Mouse (Mus musculus): Measurements from ENCODE around the gene Gm45785.
"Not testable (repeated sequence)": the region's sequence is repeated elsewhere in the genome, so short reads cannot be mapped to it uniquely, and the experiment has no call there.

Gene Gm45785

DNA sequence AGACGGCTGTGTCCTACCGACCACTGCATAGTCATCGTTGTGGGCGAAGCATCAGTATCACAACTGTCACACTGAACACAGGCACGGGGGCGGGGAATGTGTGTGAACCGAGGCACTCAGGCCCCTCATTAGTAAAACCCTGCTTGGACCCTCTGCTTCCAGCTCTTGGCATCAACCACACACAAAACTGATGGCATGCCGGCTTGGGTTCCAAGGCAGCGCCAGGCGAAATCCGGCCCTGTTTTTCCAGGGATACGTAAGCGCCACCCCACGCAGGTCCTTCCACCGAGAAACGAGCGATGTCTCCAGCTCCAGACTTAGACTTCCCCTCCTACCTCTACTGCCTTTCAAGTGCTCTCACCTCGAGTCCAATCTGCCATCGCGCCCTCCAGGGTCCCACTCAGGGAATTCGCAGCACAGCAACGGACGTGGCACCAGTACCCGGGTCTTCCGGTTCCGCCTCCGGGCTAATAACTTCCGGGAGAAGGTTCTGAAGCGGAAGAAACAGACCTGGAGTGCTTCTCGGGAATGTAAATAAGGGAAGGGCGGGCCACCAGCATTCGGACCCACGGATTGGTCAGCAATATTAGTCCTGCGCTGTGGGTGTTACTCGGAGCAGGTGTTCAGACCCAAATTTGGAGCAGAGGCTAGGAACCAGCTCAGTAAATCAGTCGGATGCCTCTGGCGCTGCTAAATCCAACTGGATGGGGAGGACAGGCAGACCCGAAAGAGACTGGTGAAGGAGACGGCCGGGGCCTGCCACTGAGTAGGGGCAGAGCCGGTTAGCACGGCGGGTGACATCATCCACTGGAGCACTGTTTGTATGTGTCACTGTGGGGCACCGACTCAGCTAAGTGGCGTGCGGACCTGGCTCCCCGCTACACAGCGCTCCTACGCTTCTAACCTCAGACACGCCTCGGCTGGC, at the start of gene Gm45785:
Gene Gm45785 (minus strand): TSS at position 472 of the 925 bp plus-strand sequence.
- DNase-seq (ENCODE audit: low read depth) = peak; percentile 92

DNA sequence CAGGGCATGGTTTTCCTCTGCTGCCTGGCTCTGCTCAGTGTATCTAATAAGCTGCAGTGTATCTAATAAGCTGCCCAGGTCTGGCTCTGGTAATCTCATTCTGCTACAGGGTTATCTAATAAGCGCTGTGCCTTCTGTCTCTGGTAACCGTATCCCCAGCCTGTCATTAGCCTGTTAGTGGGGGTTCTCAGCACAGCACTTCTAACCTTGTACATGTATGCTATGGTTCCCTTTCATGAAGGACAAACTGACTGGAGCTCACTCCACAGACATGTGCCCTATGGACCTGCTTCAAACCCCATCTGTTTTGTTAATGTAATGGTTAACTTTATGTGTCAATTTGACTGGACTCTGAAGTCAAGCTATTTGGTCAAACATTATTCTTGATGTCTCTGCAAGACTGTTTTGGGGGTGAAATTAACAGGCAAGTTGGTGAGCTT, 49.5 kb upstream of the Gm45785 start:
- DNase-seq (ENCODE audit: low read depth) = no peak

DNA sequence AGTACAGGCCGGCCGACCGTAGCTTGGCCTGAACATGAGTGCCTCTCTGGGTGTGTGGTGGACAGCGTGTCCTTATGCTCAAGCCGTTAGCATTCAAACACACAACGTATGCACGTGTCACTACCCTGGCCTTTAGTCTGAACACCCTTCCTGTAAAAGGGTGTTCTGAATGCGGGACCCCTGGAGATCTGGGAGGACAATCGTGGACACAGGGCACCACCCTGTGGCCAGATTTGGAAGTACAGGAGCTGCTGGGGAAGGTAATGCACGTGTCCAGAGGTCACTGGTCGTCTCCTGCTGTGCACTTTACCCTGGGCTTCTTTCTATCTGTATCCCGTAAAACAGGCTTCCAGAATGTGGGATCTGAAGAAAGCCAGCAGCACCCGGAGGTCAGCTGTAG, 47.1 kb upstream of the Gm45785 start:
- peak; percentile 80 for DNase-seq (ENCODE audit: low read depth)

DNA sequence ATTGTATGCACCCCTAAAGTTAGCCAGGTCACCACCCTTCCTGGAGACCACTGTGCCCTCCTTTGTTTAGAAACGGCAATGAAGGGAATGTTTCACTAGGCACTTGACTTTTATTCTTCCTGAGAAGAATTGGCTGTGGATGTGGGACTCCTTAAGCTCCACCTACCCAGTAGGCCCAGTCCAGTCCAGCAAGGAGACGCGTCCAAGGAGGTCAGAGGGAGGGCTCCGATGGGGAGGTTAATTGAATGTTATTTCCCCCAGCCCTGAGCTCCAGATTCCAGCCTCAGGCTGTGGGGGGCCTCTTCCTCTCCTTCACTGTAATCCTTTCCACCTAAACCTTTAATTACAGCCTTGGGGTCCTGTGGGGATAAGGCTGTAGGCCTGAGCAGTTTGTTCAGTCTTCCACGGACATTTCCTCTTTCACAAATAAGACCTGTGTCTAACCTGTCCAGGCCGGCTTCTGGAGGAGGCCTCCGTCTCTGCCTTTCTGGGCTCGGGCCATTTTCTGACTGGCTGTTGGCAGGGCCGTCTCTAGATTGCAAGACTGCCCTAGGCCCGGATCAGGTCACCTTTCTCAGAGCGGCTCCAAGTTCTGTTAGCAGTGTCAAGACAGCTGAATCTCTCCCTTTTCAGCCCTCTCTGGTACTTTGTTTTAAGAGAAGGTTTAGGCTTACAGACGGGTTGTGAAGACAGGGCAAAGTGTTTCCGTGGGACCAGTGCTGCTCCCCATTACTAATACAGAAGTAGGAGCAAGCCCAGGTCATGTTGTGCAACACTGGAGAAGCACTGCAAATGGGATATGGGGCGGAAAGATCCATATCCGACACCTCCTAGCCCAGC, 46.1 kb upstream of the Gm45785 start:
- DNase-seq (ENCODE audit: low read depth) = no peak

DNA sequence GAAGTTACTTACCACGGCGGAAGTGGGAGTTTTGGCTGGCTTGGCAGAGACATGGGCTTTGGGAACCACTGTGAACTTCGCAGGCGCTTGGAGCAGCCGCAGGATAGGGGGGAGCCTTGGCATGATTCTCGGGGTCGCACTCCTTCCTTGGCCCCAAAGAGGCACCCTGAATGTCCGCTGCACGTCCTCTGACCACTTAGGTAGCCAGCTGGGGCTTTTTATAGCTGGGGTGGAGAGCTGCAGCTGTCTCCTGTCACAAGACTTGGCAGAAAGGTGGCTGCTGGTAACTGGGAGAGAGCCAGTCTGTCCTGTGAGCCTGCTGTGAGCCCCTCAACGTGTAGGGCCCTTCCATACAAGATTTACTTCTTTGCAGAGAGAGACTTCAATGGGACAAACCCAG, 44.1 kb upstream of the Gm45785 start, which contains the start of gene Cox8b:
Gene Cox8b (minus strand): TSS at position 227 of the 400 bp plus-strand sequence.
- DNase-seq (ENCODE audit: low read depth) = no peak

DNA sequence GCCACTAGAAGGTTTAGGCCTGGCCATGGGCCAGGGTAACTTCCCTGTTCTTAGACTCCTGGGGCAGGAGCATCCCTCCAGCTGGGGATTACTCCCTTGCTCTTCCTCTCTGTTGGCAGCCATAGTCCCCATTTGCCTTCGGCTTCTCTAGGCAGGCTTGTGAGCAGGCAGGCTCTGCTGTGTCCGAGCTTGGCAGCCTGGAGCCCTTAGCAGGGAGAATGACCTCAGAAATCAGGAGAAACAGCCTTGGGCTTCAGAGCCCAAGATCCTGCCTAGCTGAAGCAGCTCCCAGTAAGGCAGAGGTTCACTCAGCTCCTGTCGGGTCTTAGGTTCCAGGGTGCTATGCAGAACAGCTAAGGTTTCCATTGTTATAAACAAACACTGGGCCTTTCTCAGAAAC, 43.0 kb upstream of the Gm45785 start:
- no peak for DNase-seq (ENCODE audit: low read depth)

DNA sequence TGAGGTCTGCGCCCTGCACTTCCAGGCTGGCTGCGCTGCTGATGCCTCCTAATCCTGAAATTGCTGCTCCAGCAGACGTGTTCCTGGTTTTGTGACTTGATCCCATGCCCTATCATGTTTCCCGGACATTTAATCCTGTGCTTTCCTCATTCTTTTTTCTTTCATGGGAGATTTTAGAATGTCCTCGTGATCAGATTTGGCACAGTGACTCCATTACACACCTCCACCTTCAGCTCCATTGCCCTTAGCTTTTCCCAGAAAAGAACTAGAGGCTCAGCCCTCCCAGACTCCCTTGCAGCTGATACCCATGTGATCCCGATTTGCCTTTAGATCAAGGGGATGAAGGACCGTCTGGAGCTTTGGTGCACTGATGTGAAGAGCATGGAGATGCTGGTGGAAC, 41.7 kb upstream of the Gm45785 start:
- no peak for DNase-seq (ENCODE audit: low read depth)

DNA sequence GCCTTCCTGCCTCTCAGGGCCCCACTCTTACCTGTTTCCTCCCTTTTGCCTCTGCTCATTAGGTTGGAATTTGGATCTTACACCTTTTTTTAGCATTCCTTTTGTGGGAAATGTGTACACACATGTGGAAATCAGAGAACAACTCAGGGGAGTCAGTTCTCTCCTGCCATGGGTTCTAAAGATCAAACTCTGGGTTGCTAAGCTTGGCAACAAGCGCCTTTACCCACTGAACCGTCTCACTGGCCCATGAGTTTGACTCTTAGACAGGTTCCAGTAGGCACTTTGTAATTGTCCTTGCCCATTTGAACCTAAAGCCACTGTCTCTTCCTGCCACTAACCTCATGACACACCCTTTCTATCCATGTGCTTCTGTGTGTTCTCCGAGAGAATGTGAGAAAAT, 38.5 kb upstream of the Gm45785 start:
- no peak for DNase-seq (ENCODE audit: low read depth)

DNA sequence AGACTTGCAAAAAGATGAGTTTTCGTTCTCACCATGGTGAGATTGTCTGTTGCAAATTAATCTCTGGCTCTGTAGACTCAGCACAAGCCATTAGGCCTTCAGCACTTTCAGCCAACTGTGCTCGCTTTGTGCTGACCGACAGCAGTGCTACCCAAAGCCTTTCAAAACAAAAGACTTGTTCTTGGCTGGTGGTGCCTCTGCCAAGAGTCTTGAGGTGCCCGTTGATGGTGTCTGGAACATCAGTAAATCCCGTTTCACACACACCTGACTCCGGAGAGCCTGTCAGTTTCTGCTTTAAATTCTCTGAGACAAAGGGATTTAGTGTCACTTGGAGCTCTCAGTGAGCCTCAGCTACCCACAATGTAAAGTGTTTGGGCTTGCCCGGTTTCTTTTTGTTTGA, 37.9 kb upstream of the Gm45785 start:
- no peak for DNase-seq (ENCODE audit: low read depth)

DNA sequence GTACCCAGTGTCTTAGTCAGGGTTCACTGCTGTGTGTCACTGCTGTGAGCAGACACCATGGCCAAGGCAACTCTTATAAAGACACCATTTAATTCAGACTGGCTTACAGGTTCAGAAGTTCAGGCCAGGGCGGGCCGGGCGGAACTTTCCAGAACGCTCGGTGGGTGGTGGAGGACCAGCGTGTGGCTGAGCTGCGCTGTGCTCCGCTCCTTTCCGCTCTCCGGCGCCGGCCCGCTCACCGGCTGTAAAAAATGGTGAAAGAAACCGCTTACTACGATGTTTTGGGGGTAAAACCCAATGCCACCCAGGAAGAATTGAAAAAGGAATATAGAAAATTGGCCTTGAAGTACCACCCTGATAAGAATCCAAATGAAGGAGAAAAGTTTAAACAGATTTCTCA, 34.5 kb upstream of the Gm45785 start:
- DNase-seq (ENCODE audit: low read depth) = not testable (repeated sequence)

DNA sequence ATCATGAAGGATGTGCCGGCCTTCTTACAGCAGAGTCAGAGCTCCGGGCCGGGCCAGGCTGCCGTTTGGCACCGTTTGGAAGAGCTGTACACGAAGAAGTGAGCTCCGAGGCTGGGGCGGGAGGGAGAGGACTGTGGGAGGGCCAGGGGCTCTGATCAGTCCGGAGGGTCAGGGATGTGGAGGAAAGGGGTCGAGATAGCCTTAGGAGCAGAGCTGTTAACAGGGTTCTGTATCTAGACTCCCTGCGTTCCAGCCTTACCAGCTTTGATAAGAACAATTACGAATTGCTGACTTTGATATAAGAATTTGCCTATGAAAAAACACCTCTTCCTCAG, 26.3 kb upstream of the Gm45785 start:
- no peak for DNase-seq (ENCODE audit: low read depth)

DNA sequence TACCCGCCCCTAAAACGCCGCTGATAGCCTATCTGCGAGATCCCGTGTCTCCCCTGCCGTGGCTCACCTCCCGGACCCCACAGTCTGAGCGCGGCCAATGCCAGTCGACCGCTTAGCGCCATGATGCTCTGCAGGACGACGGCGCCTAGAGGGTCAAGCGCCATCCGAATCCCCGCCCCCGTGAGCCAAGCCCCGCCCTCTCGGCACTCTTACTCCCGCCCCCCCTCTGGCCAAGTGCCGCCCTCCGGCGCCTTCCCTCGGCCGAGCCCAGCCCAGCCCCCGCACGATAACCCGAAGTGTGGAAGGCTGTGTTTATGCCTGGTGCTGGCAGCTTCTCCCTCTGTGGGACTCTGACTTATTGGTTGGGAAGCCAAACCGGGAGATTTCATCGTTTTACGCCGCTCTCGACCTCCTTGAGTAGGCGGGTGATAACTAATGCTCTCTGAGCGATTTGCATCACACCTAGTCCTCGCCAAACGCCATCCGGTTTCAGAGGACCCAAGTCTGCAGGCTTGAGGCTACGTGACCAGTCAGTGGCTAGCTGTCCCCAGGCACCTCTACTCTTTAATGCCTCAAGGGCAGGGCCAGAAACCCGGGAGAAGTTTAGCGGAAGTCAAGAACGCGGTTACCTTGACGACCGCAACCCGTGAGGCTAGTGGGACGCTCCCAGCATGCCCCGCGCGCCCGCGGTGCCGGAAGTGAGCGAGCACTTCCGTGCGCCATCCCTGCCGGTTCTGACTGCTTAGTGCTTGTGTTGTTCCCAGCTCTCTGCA, 25.8 kb upstream of the Gm45785 start, which contains the start of the genes Psmd13 and Sirt3:
Gene Psmd13 (plus strand): TSS at position 273 of the 773 bp plus-strand sequence.
Gene Sirt3 (minus strand): TSS at position 614 of the 773 bp plus-strand sequence.
- DNase-seq (ENCODE audit: low read depth) = peak; percentile 97

DNA sequence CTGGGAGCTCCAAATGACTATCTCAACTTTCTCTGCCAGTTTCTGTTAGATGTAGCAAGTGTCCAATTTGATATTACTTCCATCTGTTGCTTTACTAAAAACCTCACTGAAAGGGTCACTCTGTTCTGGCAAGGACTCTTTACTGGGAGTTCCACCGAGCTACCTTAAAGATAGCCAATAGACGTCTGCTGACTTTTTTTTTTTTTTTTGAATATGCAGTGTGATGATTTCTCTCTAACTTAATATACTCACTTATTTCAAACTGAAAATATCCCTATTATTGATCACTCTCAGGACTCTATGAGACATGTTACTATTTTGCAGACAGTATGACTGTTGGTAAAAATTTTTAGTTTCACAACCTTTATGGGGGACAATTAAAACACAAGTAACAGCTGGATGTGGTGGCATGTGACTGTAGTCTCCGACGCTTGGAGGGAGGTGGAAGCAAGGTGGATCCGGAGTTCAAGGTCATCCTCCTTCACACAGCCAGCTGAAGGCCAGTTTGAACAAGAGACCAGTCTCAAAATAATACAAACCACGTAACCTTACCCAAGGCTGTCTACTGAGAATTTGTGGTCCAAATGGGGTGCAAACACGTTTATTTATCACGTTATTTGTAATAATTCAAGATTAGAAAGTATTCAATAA, 24.9 kb upstream of the Gm45785 start:
- DNase-seq (ENCODE audit: low read depth) = peak; percentile 26

DNA sequence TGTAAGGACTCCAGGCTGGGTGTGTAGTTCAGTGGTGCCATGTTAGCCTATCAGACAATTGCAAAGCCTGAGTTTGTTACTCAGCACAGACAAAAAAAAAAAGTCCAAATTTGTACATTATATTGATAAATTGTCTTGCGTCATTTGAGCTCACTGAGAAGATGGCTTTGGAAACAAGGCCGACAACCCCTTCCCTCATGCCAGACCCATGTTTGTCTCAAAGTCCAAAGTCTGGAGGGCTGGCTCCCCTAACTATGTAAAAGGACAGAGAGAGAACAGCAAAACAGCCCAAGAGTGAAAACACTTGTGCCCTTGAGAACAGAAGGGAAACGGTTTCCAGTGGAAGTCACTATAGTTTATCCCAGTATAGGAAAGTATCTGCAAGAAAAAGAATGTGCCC, 24.3 kb upstream of the Gm45785 start:
- DNase-seq (ENCODE audit: low read depth) = peak; percentile 12

DNA sequence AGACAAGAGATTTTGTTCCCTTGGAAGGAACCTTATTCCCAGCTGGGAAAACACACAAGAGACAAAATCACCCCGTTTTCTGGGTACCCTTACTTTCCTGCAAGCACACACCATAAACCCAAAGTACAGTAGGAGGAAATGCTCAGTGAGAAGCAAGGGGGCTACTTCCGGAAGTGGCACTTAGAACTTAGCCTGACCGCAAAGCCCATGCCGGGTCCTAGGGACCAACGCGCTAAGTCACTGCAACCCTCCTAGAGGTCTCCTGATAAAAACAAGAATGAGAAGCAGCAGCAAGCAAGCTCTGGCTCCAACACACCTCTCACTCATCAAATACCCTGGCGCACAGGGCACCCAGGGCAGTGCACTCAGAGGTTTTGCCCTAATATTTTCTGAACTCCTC, 23.2 kb upstream of the Gm45785 start:
- peak; percentile 14 for DNase-seq (ENCODE audit: low read depth)

DNA sequence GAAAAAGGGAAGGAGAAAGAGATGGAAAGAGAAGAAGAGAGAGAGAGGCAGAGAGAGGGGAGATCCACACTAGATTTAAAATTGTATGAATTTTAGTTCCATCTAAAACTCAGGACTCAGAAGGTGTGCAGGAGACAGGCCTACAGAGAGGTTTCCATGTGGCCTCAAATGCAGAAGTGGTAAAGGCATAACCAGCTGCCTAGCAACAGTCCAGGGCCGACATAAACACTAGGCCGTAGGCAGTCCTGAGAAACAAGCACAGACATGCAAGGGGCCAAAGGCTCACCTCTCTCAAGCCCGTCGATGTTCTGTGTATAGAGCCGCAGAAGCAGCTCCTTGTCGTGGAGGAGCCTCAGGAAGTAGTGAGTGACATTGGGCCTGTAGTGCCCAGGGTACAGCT, 21.2 kb upstream of the Gm45785 start:
- DNase-seq (ENCODE audit: low read depth) = no peak

DNA sequence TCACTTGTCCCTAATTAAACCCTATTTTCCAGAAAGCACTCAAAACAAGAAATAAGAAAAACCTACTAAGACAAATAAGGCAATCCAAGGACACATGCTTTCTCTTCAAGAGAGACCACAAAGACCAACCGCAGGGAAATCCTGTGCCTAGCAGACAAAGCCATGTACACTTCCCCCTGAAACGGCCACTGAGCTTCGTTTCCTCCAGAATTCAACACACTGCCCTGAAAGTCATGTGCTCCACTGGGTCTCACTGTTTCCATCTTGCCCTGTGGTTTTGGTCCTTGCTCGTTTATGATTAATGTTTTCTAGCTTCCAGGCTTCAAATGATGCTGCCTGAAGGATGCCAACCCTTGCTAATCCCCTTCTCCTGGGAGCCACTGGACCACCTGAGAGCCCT, 18.1 kb upstream of the Gm45785 start:
- no peak for DNase-seq (ENCODE audit: low read depth)

DNA sequence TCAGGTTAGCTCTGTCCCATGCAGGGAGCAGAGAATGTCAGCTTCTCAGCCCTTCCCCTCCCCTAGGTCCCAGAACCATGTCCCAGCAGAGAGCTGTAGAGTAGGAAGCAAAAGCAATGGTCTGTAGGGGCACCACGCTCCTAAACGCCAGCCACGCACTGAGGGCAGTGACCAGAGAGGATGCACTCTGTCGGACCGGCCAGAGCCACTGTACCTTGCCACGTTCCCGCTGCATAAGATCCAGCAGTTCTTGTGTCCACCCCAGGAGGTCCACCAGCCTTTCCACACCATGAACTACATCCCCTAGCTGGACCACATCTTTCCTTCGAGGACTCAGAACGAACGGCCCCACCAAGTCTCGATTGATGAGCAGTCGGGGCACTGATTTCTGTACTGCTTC, 8.6 kb upstream of the Gm45785 start:
- no peak for DNase-seq (ENCODE audit: low read depth)

DNA sequence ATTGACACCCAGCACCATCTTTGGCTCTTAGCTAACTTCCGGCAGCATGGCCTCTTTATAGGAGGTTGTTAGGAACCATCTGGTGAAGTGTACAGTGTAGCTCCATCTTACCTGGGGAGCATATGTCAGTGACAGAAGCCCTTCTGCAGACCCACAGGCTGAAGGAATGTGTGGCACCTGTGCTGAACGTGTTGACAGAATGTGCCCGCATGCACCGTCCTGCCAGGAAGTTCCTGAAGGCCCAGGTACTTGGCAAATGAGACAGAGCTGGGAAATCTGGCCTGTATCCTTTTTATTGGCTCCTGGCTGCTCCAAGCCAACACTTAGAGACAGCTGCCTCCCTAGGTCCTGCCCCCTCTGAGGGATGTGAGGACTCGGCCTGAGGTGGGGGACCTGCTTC, 4.6 kb upstream of the Gm45785 start:
- no peak for DNase-seq (ENCODE audit: low read depth)

DNA sequence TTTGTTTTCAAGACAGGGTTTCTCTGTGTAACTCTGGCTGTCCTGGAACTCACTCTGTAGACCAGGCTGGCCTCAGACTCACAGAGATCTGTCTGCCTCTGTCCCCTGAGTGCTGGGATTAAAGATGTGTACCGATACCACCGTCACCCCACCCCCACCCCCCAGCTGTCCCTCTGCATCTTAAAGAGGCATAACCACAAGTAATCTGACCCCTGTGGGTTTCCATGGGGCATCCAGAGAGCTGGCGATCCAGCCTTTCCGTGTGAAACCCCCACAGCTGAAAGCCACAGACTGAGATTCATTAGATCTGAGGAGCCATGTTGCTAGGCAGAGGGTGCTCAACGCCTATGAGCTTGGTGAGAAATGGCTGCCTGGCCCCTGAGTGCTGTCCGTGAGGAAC, 3.9 kb upstream of the Gm45785 start:
- no peak for DNase-seq (ENCODE audit: low read depth)

DNA sequence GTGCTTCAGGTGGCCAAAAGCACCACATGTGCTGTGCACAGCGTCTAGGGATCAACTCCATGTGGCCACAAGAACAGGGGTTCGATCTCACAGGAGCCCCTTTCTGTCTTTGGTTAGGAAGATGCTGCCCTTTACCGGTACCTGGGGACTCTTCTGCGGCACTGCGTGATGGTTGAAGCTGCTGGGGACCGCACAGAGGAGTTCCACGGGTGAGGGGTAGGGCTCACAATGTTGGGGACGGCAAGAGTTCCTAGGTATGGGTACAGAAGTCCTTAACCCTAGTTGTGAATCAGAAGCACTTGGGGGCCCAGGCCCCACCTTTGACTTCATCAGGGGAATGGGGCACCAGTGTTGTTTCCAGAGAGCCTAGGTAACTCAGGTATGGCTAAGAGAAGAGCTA, 2.6 kb upstream of the Gm45785 start:
- no peak for DNase-seq (ENCODE audit: low read depth)

Data from induced T-regulatory cell, adult 2 months (primary cell).